Mouse (Mus musculus) hindbrain, embryonic 16.5 days (tissue): ENCODE data around the gene Grsf1. TPM values are rescaled to one million over a fixed set of nuclear protein-coding genes. Genes with fewer than 3 reads are reported as not detected.

Source experiments
- ATAC-seq: fragments of 200-750 bp; cut with Nextera tagmentation; 2 replicates; pipeline ENCODE4 v1.8.0; 2017; ENCODE audit warnings: moderate TSS enrichment, moderate library complexity
- H3K27ac ChIP-seq: fragments of 300-500 bp; sonication (generic); 2 replicates; pipeline ENCODE4 v1.5.1; 2014; ENCODE audit warnings: low read depth, mild to moderate bottlenecking, control low read depth, low read length, moderate library complexity
- H3K27me3 ChIP-seq: fragments of 300-500 bp; sonication (generic); replicated peaks from 2 replicates; pipeline ENCODE4 v1.6.1; 2014; ENCODE audit warnings: low read length; ENCODE audit not compliant: control insufficient read depth, insufficient read depth
- H3K36me3 ChIP-seq: fragments of 300-500 bp; sonication (generic); 2 replicates; pipeline ENCODE4 v1.6.1; 2014; ENCODE audit warnings: mild to moderate bottlenecking, low read length, moderate library complexity, mixed read lengths; ENCODE audit not compliant: control insufficient read depth, insufficient read depth
- H3K4me1 ChIP-seq: fragments of 300-500 bp; sonication (generic); 2 replicates; pipeline ENCODE4 v1.6.1; 2014; ENCODE audit warnings: low read depth, low read length; ENCODE audit not compliant: control insufficient read depth, insufficient read depth
- H3K4me2 ChIP-seq: fragments of 300-500 bp; sonication (generic); 2 replicates; pipeline ENCODE4 v1.6.1; 2014; ENCODE audit warnings: mild to moderate bottlenecking, low read length, control low read depth, moderate library complexity
- H3K4me3 ChIP-seq: fragments of 300-500 bp; sonication (generic); 2 replicates; pipeline ENCODE4 v1.5.1; 2014; ENCODE audit warnings: mild to moderate bottlenecking, low read length, control low read depth, moderate library complexity
- H3K9ac ChIP-seq: fragments of 300-500 bp; sonication (generic); 2 replicates; pipeline ENCODE4 v1.6.1; 2014; ENCODE audit warnings: low read depth, mild to moderate bottlenecking, control low read depth, low read length, moderate library complexity
- H3K9me3 ChIP-seq: fragments of 300-500 bp; sonication (generic); 2 replicates; pipeline ENCODE4 v1.6.1; 2014; ENCODE audit warnings: mild to moderate bottlenecking, low read length, moderate library complexity; ENCODE audit not compliant: control insufficient read depth
- WGBS: fragments of 180-500 bp; shearing (Covaris S2); extraction: QIAGEN DNeasy Blood & Tissue Kit; methylation state at CpG from one replicate; pipeline ENCODE4 v1.1.7; 2014; 5-methylcytosine and 5-hydroxymethylcytosine counted together
- polyA plus RNA-seq: library from polyadenylated mRNA; unstranded; fragments of >200 nt; fragmentation: Nextera tagmentation; extraction: Ambion mirVana; gene quantifications from 2 replicates; pipeline ENCODE4 v1.2.1, GENCODE M21; 2015

Gene Grsf1
- 39.4 and 54.5 TPM in 2 replicates for polyA plus RNA-seq

DNA sequence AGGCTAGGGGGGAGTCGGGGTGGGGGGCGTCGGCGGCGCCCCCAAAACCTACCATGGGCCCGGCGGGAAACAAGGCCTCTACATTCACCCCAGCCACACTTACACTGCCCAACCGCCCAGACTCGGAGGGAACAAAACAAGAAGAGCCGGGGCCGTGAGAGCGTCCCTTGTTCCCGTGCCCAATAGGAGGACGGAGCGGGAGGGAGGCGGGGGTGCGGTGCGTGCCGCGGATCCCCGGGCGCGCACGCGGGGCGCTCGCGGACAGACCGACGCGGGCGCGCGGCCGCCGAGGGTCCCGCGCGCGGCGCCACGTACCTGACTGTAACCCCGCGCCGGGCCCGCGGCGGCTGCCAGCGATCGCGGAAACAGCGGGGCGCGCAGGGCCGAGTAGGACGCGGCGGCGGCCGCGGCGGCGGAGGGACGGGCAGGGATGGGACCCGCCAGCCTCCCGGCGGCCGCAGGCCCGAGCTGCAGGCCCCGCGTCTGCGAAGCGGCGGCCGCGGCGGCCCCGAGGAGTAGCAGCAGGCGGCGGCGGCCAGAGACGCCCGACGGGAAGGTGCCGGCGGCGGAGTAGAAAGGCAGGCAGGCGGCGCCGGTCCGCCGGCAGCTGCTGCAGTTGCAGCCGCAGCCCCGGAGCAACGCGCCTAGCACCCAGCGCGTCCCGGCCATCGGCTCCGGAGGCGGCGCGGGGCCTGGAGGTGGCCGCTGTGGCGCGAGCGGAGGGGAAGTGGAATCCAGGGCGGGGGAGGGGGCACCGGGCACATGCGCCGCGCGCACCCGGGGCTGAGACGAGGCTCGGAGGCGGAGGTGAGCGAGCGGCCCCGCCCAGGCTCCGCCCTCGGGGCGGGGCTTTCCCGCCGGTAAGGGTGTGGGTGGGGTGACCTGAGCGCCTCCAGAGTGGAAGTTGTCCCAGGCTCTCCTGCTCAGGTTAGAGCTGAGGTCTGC is at the start of gene Grsf1:
TSS of gene Grsf1 (minus strand) at position 729 of the 945 bp plus-strand sequence.
- peak within 1 kb of the TSS; percentile 97 for H3K4me3 ChIP-seq
- H3K4me1 ChIP-seq = peaks cover 19% of the 10 kb centered on the region
- H3K27ac ChIP-seq = peak within 1 kb of the TSS; percentile 97
- peak; percentile 91 for ATAC-seq
- no peaks in the 10 kb centered on the region for H3K27me3 ChIP-seq
- under 1% methylated on average over 84 of the region's 127 CpGs for WGBS
- 0 out of 2 replicates have a peak, but pooled peaks cover 7% of the 10 kb centered on the region for H3K36me3 ChIP-seq
- H3K4me2 ChIP-seq = peak within 1 kb of the TSS; percentile 90
- H3K9me3 ChIP-seq = no peaks in the 10 kb centered on the region
- peak within 1 kb of the TSS; percentile 99 for H3K9ac ChIP-seq

DNA sequence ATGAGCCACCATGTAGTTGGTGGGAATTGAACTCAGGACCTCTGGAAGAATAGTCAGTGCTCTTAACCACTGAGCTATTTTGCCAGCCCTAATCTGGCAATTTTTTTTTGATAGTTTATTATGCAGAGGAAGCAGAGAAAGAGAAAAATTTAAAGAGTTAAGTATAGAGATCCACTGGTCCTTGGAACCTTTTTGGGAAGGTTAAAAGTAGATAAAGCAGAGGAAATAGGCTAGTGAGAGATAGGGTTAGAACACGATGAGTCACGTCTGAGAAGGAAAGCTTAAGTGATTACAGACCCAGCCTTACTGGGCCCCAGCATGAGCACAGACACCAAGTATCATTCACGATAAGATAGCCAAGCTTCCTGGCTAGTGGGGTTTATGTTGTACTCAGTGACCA is 48.1 kb upstream of the Grsf1 start:
- Histone ChIP-seq H3K4me3 (no peak overlapping the region), H3K9me3 (no peaks in the 10 kb centered on the region), H3K4me2 (no peak overlapping the region), H3K9ac (no peak overlapping the region), H3K27me3 (no peaks in the 10 kb centered on the region), H3K27ac (no peak overlapping the region), H3K4me1 (peaks cover 13% of the 10 kb centered on the region), H3K36me3 (no peaks in the 10 kb centered on the region)
- no peak for ATAC-seq
- WGBS = 80% methylated on average over 3 of the region's 3 CpGs

DNA sequence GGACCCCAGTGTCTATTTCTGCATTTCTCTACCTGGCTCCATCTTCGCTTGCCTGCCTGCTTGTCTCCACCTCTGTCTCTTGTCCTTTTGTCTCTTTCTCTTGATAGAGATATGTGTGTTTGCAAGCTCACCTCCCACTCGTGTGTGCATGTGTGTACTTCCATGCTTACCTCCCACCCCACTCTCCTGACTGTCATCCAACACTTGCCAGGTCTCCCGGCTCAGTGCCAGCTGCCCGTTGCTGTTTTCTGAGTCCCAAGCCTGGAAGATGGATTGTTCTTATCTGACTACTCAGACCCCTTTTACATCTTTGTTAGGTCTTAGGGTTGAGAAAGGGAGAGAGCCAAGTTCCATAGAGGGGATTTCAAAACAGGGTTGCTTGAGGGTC is 46.2 kb upstream of the Grsf1 start:
- ATAC-seq = no peak
- Histone ChIP-seq H3K4me3 (peak overlapping the region; percentile 97), H3K9me3 (no peaks in the 10 kb centered on the region), H3K4me2 (peak overlapping the region; percentile 86), H3K27ac (peak overlapping the region; percentile 94), H3K27me3 (no peaks in the 10 kb centered on the region), H3K36me3 (no peaks in the 10 kb centered on the region), H3K4me1 (peaks cover 13% of the 10 kb centered on the region), H3K9ac (peak overlapping the region; percentile 99)
- 14% methylated on average over 4 of the region's 4 CpGs for WGBS

DNA sequence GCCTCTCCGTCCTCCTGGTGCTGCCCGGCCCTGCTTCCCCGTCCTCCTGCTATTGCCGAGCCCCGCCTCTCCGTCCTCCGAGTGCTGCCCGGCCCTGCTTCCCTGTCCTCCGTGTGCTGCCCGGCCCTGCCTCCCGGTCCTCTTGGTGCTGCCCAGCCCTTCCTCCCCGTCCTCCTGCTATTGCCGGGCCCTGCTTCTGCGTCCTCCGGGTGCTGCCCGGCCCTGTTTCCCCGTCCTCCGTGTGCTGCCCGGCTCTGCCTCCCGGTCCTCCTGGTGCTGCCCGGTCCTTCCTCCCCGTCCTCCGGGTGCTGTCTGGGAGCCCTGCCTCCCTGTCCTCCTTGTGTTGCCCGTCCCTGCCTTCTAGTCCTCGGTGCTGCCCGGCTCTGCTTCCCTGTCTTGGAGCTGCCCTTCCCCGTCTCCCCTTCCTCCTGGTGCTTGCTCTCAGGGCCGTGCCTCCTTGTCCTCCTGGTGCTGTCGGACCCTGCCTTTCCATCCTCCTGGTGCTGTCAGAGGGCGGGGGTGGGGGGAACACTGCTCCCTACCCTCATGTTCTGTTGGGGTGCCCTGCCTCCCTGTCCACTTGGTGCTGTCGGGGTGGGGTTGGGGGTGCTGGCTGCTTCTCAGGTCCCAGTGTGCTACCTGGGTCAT is 45.7 kb upstream of the Grsf1 start:
- no peaks in the 10 kb centered on the region for H3K9me3 ChIP-seq
- H3K27ac ChIP-seq = peak overlapping the region; percentile 94
- WGBS = 2% methylated on average over 31 of the region's 31 CpGs
- H3K4me2 ChIP-seq = peak overlapping the region; percentile 86
- no peaks in the 10 kb centered on the region for H3K27me3 ChIP-seq
- peak; percentile 43 for ATAC-seq
- H3K36me3 ChIP-seq = no peaks in the 10 kb centered on the region
- H3K9ac ChIP-seq = peak overlapping the region; percentile 99
- H3K4me1 ChIP-seq = peaks cover 13% of the 10 kb centered on the region
- H3K4me3 ChIP-seq = peak overlapping the region; percentile 97

DNA sequence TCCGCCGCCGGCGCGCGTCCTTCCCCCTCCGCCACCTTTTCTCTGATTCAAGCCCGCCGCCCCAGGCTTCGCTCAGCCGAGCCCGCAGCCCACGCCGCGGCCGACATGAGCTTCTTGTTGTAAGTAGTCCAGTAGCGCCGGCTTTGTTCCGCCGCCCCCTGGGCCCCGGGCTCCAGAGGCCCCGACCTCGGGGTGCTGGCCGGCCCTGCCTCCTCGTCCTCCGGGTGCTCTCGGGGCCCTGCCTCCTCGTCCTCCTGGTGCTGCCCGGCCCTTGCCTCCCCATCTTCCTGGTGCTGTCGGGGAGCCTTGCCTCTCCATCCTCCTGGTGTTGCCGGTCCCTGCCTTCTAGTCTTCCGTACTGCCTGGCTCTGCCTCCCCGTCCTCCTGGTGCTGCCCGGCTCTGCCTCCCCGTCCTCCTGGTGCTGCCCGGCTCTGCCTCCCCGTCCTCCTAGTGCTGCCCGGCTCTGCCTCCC is 45.1 kb upstream of the Grsf1 start:
- Histone ChIP-seq H3K4me3 (peak overlapping the region; percentile 97), H3K4me1 (peaks cover 13% of the 10 kb centered on the region), H3K9me3 (no peaks in the 10 kb centered on the region), H3K36me3 (no peaks in the 10 kb centered on the region), H3K27ac (peak overlapping the region; percentile 94), H3K9ac (peak overlapping the region; percentile 99), H3K4me2 (peak overlapping the region; percentile 86), H3K27me3 (no peaks in the 10 kb centered on the region)
- peak; percentile 80 for ATAC-seq
- 0% methylated on average over 36 of the region's 38 CpGs for WGBS

DNA sequence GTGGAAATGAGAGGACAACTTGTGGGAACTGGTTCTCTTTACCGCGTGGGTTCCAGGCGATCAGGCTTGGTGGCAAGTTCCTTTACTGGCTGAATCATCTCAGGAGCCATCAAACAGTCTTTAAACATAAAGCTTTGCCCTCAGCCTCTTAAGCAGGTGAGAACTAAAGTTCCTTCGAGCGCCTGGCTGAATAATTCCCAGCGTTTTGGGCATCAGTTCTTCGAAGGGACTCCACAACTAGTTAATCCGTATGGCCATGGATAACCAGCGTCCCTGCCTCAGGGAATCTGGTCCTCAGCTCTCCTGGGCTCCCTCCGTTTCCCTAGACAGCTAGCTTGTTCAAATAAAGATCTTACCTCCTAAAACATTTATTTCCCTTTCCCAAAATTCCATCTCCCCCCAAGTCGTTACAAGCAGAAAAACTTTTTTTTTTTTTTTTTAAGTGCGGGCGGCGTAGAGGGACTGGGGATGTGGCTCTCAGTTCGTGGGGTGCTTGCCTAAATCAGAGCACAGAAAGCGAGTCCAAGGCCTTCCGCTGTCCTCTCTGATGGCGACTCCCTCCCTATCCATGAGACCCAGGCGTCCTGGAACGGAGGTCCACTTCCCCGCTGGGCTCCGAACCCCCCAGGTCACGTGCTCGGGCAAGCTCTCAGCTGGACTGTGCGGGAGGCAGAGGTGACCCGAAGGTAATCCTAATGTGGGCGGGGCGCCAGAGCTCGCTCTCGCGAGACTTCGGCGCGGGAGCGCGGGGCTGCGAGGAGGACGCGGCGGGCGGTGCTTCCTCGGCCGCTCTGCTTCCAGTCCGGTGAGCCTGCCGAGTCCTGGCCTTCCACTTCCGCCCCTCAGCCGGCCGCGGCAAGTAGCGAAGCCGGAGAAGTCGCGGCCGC is 44.4 kb upstream of the Grsf1 start, which contains the start of gene Mob1b:
TSS of gene Mob1b (plus strand) at position 740 of the 887 bp plus-strand sequence.
- H3K4me2 ChIP-seq = peak within 1 kb of the TSS; percentile 86
- ATAC-seq = peak; percentile 96
- under 1% methylated on average over 49 of the region's 54 CpGs for WGBS
- no peaks in the 10 kb centered on the region for H3K9me3 ChIP-seq
- peaks cover 13% of the 10 kb centered on the region for H3K4me1 ChIP-seq
- H3K9ac ChIP-seq = peak within 1 kb of the TSS; percentile 99
- peak within 1 kb of the TSS; percentile 97 for H3K4me3 ChIP-seq
- H3K36me3 ChIP-seq = no peaks in the 10 kb centered on the region
- H3K27me3 ChIP-seq = no peaks in the 10 kb centered on the region
- peak within 1 kb of the TSS; percentile 94 for H3K27ac ChIP-seq

DNA sequence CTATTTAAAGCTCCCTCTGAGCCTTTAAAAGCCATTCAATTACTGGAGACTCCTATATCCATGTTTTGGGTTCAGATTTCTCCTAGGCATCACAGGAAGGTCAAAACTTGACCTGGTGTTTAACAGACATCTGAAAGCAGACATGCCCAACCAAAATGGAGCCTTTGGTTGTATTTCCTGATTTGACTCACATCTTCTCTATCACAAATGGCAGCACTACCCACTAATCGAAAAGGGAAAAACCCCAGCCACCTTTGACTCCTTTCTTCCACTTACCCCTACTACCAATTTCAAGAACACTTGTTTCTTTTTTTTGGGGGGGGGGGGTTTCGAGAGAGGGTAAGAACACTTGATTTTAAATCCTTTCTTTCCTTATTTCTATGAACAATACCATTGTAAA is 41.0 kb upstream of the Grsf1 start:
- no peak overlapping the region for H3K4me2 ChIP-seq
- H3K36me3 ChIP-seq = no peaks in the 10 kb centered on the region
- 83% methylated on average over 2 of the region's 2 CpGs for WGBS
- H3K4me1 ChIP-seq = peaks cover 3% of the 10 kb centered on the region
- no peaks in the 10 kb centered on the region for H3K9me3 ChIP-seq
- H3K9ac ChIP-seq = no peak overlapping the region
- H3K27ac ChIP-seq = no peak overlapping the region
- no peak for ATAC-seq
- no peaks in the 10 kb centered on the region for H3K27me3 ChIP-seq
- H3K4me3 ChIP-seq = no peak overlapping the region

DNA sequence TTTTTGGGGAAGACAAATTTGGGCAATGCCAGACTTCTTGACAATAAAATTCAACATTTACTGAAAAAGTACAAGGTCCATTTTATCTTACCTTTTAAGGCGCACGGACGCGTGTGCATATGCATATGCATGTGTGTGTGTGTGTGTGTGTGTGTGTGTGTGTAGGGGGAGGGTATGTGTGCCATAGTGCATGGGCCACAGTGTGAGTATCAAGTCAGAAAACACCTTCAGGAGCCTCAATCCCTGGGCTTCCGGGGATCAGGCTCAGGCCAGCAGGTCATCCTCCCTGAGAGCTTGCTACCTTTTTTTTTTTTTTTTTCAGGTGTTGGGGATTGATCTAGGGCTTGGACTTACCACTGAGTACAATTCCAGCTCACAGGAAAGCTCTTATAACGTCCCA is 36.4 kb upstream of the Grsf1 start:
- H3K27me3 ChIP-seq = no peaks in the 10 kb centered on the region
- no peak overlapping the region for H3K4me2 ChIP-seq
- no peak overlapping the region for H3K4me3 ChIP-seq
- H3K27ac ChIP-seq = no peak overlapping the region
- ATAC-seq = no peak
- no peaks in the 10 kb centered on the region for H3K36me3 ChIP-seq
- no peaks in the 10 kb centered on the region for H3K9me3 ChIP-seq
- 80% methylated on average over 6 of the region's 6 CpGs for WGBS
- H3K9ac ChIP-seq = no peak overlapping the region
- peaks cover 4% of the 10 kb centered on the region; the same call in 1 of the 2 replicates for H3K4me1 ChIP-seq
